Mouse (Mus musculus) neural tube, embryonic 14.5 days (tissue): Measurements from ENCODE around the gene 4933405L10Rik. TPM values are rescaled to one million over a fixed set of nuclear protein-coding genes. Genes with fewer than 3 reads are reported as not detected.

ENCODE experiments used
- ATAC-seq: fragments of 200-750 bp; cut with Nextera tagmentation; 2 replicates; pipeline ENCODE4 v1.8.0; 2017; ENCODE audit warnings: low read depth, mild to moderate bottlenecking, moderate TSS enrichment, moderate library complexity
- H3K27ac ChIP-seq: fragments of 300-500 bp; sonication (generic); 2 replicates; pipeline ENCODE4 v1.5.1; 2014; ENCODE audit warnings: low read depth, mild to moderate bottlenecking, control low read depth, low read length, moderate library complexity, mixed read lengths
- H3K27me3 ChIP-seq: fragments of 300-500 bp; sonication (generic); 2 replicates; pipeline ENCODE4 v1.6.1; 2014; ENCODE audit warnings: low read length; ENCODE audit not compliant: control insufficient read depth, insufficient read depth
- H3K36me3 ChIP-seq: fragments of 300-500 bp; sonication (generic); 2 replicates; pipeline ENCODE4 v1.6.1; 2014; ENCODE audit warnings: low read length, mixed read lengths; ENCODE audit not compliant: control insufficient read depth, insufficient read depth
- H3K4me1 ChIP-seq: fragments of 300-500 bp; sonication (generic); 2 replicates; pipeline ENCODE4 v1.6.1; 2014; ENCODE audit warnings: low read length; ENCODE audit not compliant: control insufficient read depth, insufficient read depth
- H3K4me2 ChIP-seq: fragments of 300-500 bp; sonication (generic); 2 replicates; pipeline ENCODE4 v1.6.1; 2014; ENCODE audit warnings: mild to moderate bottlenecking, low read depth, low read length, control low read depth
- H3K4me3 ChIP-seq: fragments of 300-500 bp; sonication (generic); 2 replicates; pipeline ENCODE4 v1.5.1; 2014; ENCODE audit warnings: low read depth, low read length, control low read depth, mixed read lengths
- H3K9ac ChIP-seq: fragments of 300-500 bp; sonication (generic); replicated peaks from 2 replicates; pipeline ENCODE4 v1.6.1; 2014; ENCODE audit warnings: low read depth, mild to moderate bottlenecking, control low read depth, low read length, mixed read lengths
- H3K9me3 ChIP-seq: fragments of 300-500 bp; sonication (generic); 2 replicates; pipeline ENCODE4 v1.6.1; 2016; ENCODE audit warnings: low read length; ENCODE audit not compliant: control insufficient read depth
- WGBS: fragments of 180-500 bp; shearing (Covaris S2); extraction: QIAGEN DNeasy Blood & Tissue Kit; methylation state at CpG from one replicate; pipeline ENCODE4 v1.1.7; 2014; 5-methylcytosine and 5-hydroxymethylcytosine counted together
- polyA plus RNA-seq: library from polyadenylated mRNA; unstranded; fragments of >200 nt; fragmentation: Nextera tagmentation; extraction: Ambion mirVana; gene quantifications from 2 replicates; pipeline ENCODE4 v1.2.1, GENCODE M21; 2014

Gene 4933405L10Rik
- polyA plus RNA-seq, 1 experiment from 2014 or later = 0.42 TPM

GRCm38 (mm10) chr8:105758277-105759108, 51.0 kb downstream of the 4933405L10Rik start, which contains the start of gene Gfod2:
Gene Gfod2 (minus strand): TSS chr8:105758664.
- peaks cover 12% of the 10 kb centered on the region; the same call in 1 of the 2 replicates for H3K4me1 ChIP-seq
- no peaks in the 10 kb centered on the region for H3K27me3 ChIP-seq
- peak; percentile 95 for ATAC-seq
- peak within 1 kb of the TSS; percentile 90 for H3K27ac ChIP-seq
- H3K9ac ChIP-seq = peak within 1 kb of the TSS; percentile 91
- peak within 1 kb of the TSS; percentile 95 for H3K4me3 ChIP-seq
- peak within 1 kb of the TSS; percentile 87 for H3K4me2 ChIP-seq
- no peaks in the 10 kb centered on the region for H3K36me3 ChIP-seq
- no peaks in the 10 kb centered on the region for H3K9me3 ChIP-seq
- 4% methylated on average over 57 of the region's 57 CpGs for WGBS

Other genes starting within 250 kb of the 4933405L10Rik start
- 189 and 259 TPM in 2 replicates for gene Tppp3, start 236.1 kb upstream of the 4933405L10Rik start, polyA plus RNA-seq
- 27.9 and 32.5 TPM in 2 replicates for gene Zdhhc1, start 210.8 kb upstream of the 4933405L10Rik start, polyA plus RNA-seq
- 0.94 and 1.2 TPM in 2 replicates for gene Hsd11b2, start 188.9 kb upstream of the 4933405L10Rik start, polyA plus RNA-seq
- gene Atp6v0d1, start 141.6 kb upstream of the 4933405L10Rik start, polyA plus RNA-seq = 235 and 254 TPM in 2 replicates
- gene Ripor1, start 102.4 kb upstream of the 4933405L10Rik start, polyA plus RNA-seq = 25.8 and 29.6 TPM in 2 replicates
- 81.3 and 85.6 TPM in 2 replicates for gene Ctcf, start 71.1 kb upstream of the 4933405L10Rik start, polyA plus RNA-seq
- 0.71 and 1.3 TPM in 2 replicates for gene Agrp, start 70.3 kb upstream of the 4933405L10Rik start, polyA plus RNA-seq
- 21.7 and 22.3 TPM in 2 replicates for gene Carmil2, start 21.4 kb upstream of the 4933405L10Rik start, polyA plus RNA-seq
- gene Acd, start 6.6 kb upstream of the 4933405L10Rik start, polyA plus RNA-seq = 79.5 and 83.9 TPM in 2 replicates
- gene Pard6a, start 6.5 kb upstream of the 4933405L10Rik start, polyA plus RNA-seq = 48.1 and 60.6 TPM in 2 replicates
- 9.5 and 11.6 TPM in 2 replicates for gene Enkd1, start 555 bp downstream of the 4933405L10Rik start, polyA plus RNA-seq
- gene Gfod2, start 51.0 kb downstream of the 4933405L10Rik start, polyA plus RNA-seq = 52.9 and 67.9 TPM in 2 replicates
- gene Ranbp10, start 119.7 kb downstream of the 4933405L10Rik start, polyA plus RNA-seq = 13.6 and 14.7 TPM in 2 replicates
- 0.26 and 0.28 TPM in 2 replicates for gene Tsnaxip1, start 120.1 kb downstream of the 4933405L10Rik start, polyA plus RNA-seq
- gene Cenpt, start 145.6 kb downstream of the 4933405L10Rik start, polyA plus RNA-seq = 49.6 and 51.4 TPM in 2 replicates
- 44.1 and 54.1 TPM in 2 replicates for gene Thap11, start 147.5 kb downstream of the 4933405L10Rik start, polyA plus RNA-seq
- gene Nutf2, start 152.9 kb downstream of the 4933405L10Rik start, polyA plus RNA-seq = 141 and 176 TPM in 2 replicates
- gene Edc4, start 173.2 kb downstream of the 4933405L10Rik start, polyA plus RNA-seq = 38.3 and 44.9 TPM in 2 replicates
- 0.99 and 2.0 TPM in 2 replicates for gene Nrn1l, start 185.9 kb downstream of the 4933405L10Rik start, polyA plus RNA-seq
- 6.4 and 10.6 TPM in 2 replicates for gene Pskh1, start 192.8 kb downstream of the 4933405L10Rik start, polyA plus RNA-seq
- 3.2 and 3.8 TPM in 2 replicates for gene Ctrl, start 226.2 kb downstream of the 4933405L10Rik start, polyA plus RNA-seq
- 53.2 and 76.8 TPM in 2 replicates for gene Psmb10, start 230.8 kb downstream of the 4933405L10Rik start, polyA plus RNA-seq
- gene Lcat, start 235.7 kb downstream of the 4933405L10Rik start, polyA plus RNA-seq = 0.99 and 2.7 TPM in 2 replicates